Mouse (Mus musculus) testis, adult 2 months (tissue): Measurements from ENCODE around the gene Hfe. TPM values are rescaled to one million over a fixed set of nuclear protein-coding genes. Genes with fewer than 3 reads are reported as not detected.
A peak's percentile ranks its signal among the peaks of the same experiment; 100 is the strongest.

Source experiments
- H3K27ac ChIP-seq: fragments of 200-500 bp; 2 replicates; pipeline ENCODE4 v1.5.1; 2012; ENCODE audit warnings: low read depth, low read length; ENCODE audit not compliant: control insufficient read depth, insufficient read depth
- H3K27me3 ChIP-seq: fragments of 200-500 bp; 2 replicates; pipeline ENCODE4 v1.6.1; 2012; ENCODE audit warnings: mild to moderate bottlenecking, low read length, moderate library complexity; ENCODE audit not compliant: control insufficient read depth, insufficient read depth
- H3K36me3 ChIP-seq: fragments of 200-500 bp; 2 replicates; pipeline ENCODE4 v1.6.1; 2012; ENCODE audit warnings: mild to moderate bottlenecking, low read length; ENCODE audit not compliant: control insufficient read depth, insufficient read depth
- H3K4me1 ChIP-seq: fragments of 200-500 bp; 2 replicates; pipeline ENCODE4 v1.6.1; 2012; ENCODE audit warnings: low read length; ENCODE audit not compliant: control insufficient read depth, insufficient read depth
- H3K4me3 ChIP-seq: fragments of 200-500 bp; 2 replicates; pipeline ENCODE4 v1.5.1; 2012; ENCODE audit warnings: low read depth, mild to moderate bottlenecking, low read length, moderate library complexity, mixed read lengths; ENCODE audit not compliant: control insufficient read depth
- CTCF ChIP-seq: fragments of 200-500 bp; IDR thresholded peaks from 2 replicates; pipeline ENCODE4 v1.5.1; 2012; ENCODE audit warnings: low read depth, mild to moderate bottlenecking, inconsistent platforms, low read length, moderate library complexity; ENCODE audit not compliant: control insufficient read depth, insufficient read depth, insufficient replicate concordance
- POLR2A ChIP-seq: fragments of 200-500 bp; IDR thresholded peaks from 2 replicates; pipeline ENCODE4 v1.6.1; 2012; ENCODE audit warnings: low read depth, mild to moderate bottlenecking, inconsistent platforms, low read length, moderate library complexity; ENCODE audit not compliant: control insufficient read depth
- polyA plus RNA-seq: library from polyadenylated mRNA; depleted of rRNA; stranded (reverse); fragments of >200 nt; gene quantifications from 2 replicates; pipeline ENCODE4 v1.2.3, GENCODE M21; 2012; rRNA removed

The Hfe gene
- 5.2 and 6.1 TPM in 2 replicates for polyA plus RNA-seq

GRCm38 (mm10) chr13:23710374-23711089 lies at the start of gene Hfe:
Hfe (minus strand) TSS chr13:23710854.
- H3K4me3 ChIP-seq: peak within 1 kb of the TSS; percentile 79
- peak within 1 kb of the TSS; percentile 41 for H3K27ac ChIP-seq
- H3K27me3 ChIP-seq: no peaks in the 10 kb centered on the region
- peak; percentile 34; the same call in 1 of the 2 replicates for TF ChIP-seq POLR2A
- no peak for TF ChIP-seq CTCF
- H3K4me1 ChIP-seq: peaks cover 6% of the 10 kb centered on the region
- H3K36me3 ChIP-seq: no peaks in the 10 kb centered on the region

DNA sequence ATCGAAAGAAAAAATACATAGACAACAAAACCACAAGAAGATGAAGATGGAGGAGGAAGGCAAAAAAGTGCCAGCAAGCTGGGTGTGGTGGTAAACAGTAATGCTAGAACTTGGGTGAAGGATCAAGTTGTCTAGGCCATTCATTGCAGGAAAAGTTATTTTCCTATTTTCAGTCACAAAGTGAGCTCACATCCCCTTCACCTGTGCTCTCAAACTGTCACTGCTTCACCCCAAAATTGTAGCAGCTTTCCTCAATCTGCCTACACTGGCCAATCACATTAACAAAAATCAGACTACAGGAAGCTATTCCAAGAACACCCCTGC lies 49.2 kb upstream of the Hfe start:
- Histone ChIP-seq H3K27me3 (no peaks in the 10 kb centered on the region), H3K4me3 (peak overlapping the region; percentile 85; the same call in 1 of the 2 replicates), H3K4me1 (peaks cover 8% of the 10 kb centered on the region), H3K27ac (peak overlapping the region; percentile 91), H3K36me3 (no peaks in the 10 kb centered on the region)
- TF ChIP-seq CTCF: no peak
- no peak for TF ChIP-seq POLR2A

DNA sequence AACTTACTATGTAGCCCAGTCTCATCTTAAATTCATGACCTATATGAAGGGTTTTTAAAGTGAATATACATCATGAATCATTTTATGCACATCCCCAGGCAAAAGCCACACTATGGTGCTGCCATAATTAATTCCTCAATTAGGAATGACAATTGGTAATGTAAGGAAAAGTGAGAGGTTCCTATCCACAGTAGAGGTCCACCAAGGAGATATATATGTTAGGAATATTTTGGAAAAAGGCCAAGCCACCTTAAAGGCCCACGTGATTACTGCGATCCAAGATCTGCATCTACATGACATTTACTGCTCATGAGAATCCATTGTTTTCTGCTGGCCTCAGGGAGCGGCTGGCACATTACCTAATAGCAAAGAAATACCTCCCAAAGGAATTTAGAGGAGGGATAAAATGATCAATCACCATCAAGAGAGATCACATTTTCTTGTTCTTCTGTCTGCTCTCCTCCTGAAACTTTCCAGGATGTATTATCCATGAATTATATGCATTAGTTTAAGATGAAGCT lies 48.7 kb upstream of the Hfe start:
- Histone ChIP-seq H3K4me1 (peaks cover 6% of the 10 kb centered on the region), H3K4me3 (peak overlapping the region; percentile 50; the same call in 1 of the 2 replicates), H3K36me3 (no peaks in the 10 kb centered on the region), H3K27me3 (no peaks in the 10 kb centered on the region), H3K27ac (no peak overlapping the region)
- TF ChIP-seq POLR2A: no peak
- no peak for TF ChIP-seq CTCF

GRCm38 (mm10) chr13:23757921-23758320 lies 47.3 kb upstream of the Hfe start:
- Histone ChIP-seq H3K4me1 (peaks cover 2% of the 10 kb centered on the region; the same call in 1 of the 2 replicates), H3K4me3 (no peak overlapping the region; the same call in 1 of the 2 replicates), H3K27ac (no peak overlapping the region)

GRCm38 (mm10) chr13:23757211-23757773 lies 46.6 kb upstream of the Hfe start:
- Histone ChIP-seq H3K27me3 (no peaks in the 10 kb centered on the region), H3K36me3 (no peaks in the 10 kb centered on the region), H3K4me1 (peaks cover 4% of the 10 kb centered on the region; the same call in 1 of the 2 replicates), H3K27ac (peak overlapping the region; percentile 81), H3K4me3 (peak overlapping the region; percentile 68)
- TF ChIP-seq CTCF: no peak
- TF ChIP-seq POLR2A: no peak

More at GRCm38 (mm10) chr13:23757921-23758320, 47.3 kb upstream of the Hfe start:
- no peaks in the 10 kb centered on the region for H3K27me3 ChIP-seq
- TF ChIP-seq POLR2A: no peak
- H3K36me3 ChIP-seq: no peaks in the 10 kb centered on the region

- Histone ChIP-seq H3K27ac (peak within 1 kb of the TSS; percentile 81), H3K36me3 (no peaks in the 10 kb centered on the region), H3K4me3 (peak within 1 kb of the TSS; percentile 68), H3K27me3 (no peaks in the 10 kb centered on the region), H3K4me1 (peaks cover 4% of the 10 kb centered on the region; the same call in 1 of the 2 replicates)
- TF ChIP-seq CTCF (no peak), POLR2A (no peak; the same call in 1 of the 2 replicates)
Observed at GRCm38 (mm10) chr13:23756790-23757189, 46.1 kb upstream of the Hfe start, which contains the start of gene Hist1h4b. Hist1h4b (plus strand) TSS chr13:23757013.

DNA sequence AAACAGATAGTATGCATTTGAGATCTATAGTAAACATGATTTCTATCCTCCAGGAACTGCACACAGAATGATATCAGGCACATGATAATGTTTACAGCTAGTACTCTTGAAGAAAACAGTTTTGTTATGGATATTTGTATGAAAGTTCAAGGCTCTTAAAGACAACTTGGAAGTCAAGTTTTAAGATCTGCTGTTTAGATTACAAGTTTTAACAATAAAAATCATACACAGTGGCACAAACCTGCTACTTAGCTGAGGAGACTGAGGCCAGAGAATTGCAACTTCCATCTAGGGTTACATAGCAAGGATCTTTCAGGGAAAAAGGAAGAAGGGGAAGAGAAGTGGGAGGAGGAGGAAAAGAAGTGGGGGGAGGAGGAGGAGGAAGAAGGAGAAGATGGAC lies 44.3 kb upstream of the Hfe start:
- no peak overlapping the region for H3K27ac ChIP-seq
- H3K36me3 ChIP-seq: no peaks in the 10 kb centered on the region
- peaks cover 4% of the 10 kb centered on the region for H3K4me1 ChIP-seq
- H3K4me3 ChIP-seq: no peak overlapping the region
- no peak for TF ChIP-seq POLR2A
- no peak for TF ChIP-seq CTCF
- no peaks in the 10 kb centered on the region for H3K27me3 ChIP-seq
